Mouse (Mus musculus): ENCODE results near the gene Slc24a3.

Gene Slc24a3

GRCm38 (mm10) chr2:145291473-145291872, 123.9 kb downstream of the Slc24a3 start:
- DNase-seq, result no peak

DNA sequence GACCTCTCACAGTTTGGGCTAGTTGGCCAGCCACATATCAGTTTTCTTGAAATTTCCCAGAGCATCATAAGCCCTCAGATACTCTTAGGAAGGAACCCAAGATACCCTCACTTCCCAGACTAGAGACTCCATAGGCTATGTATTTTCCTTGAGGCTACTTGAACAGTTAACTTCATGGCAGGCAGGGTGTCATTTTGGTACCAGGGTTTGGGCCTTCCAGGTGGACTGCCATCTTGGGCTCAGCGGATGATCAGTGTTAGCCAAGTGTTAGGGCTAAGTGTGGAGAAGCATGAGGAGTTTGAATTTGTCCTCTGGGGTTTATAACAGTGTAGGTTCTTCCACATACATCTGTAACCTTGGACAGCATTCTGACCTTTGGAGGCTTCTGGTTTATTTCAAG, 124.6 kb downstream of the Slc24a3 start:
- no peak for DNase-seq

DNA sequence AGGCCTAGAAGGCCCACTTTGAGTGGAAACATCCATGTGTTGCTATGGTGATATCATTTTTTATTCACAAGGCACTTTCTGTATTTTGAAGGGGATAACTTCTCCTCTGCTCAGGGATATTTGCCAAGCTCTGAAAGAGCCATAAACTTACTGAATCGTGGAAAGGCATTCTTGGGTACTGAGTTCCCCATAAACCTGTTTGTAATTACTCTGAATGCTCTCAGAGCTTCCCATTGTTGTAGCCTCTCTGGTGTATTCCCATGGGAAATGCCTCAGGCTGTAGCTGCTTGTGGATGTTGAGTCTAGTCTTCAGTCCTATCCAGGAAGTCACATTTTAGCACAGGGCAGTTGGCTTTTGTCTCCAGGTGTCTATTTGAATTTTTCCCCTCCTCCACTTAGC, 125.3 kb downstream of the Slc24a3 start:
- no peak for DNase-seq

DNA sequence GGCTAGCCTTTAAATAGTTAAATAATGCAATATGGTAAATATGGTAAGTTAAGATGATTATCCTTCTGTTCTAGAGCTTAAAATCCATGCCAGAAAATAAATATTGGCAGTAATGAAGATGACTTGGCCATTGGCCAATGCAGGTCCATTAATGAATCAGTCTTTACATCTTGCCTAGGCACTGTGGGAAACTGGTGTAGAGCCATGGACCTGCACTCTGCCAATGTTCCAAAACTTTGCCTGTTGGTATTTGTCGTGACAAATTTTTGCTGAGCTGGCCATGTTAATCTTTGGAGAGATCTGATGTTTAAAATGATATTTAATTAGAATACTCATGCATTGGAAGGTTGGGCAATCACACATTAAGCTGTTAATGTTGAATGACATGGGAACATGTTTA, 129.4 kb downstream of the Slc24a3 start:
- no peak for DNase-seq

- DNase-seq, result peak; percentile 38
Observed at GRCm38 (mm10) chr2:145299914-145300699, 132.6 kb downstream of the Slc24a3 start.

- DNase-seq, result no peak
Observed at GRCm38 (mm10) chr2:145307231-145307883, 139.8 kb downstream of the Slc24a3 start.

- no peak for DNase-seq
Observed at GRCm38 (mm10) chr2:145318916-145319315, 151.4 kb downstream of the Slc24a3 start.

DNA sequence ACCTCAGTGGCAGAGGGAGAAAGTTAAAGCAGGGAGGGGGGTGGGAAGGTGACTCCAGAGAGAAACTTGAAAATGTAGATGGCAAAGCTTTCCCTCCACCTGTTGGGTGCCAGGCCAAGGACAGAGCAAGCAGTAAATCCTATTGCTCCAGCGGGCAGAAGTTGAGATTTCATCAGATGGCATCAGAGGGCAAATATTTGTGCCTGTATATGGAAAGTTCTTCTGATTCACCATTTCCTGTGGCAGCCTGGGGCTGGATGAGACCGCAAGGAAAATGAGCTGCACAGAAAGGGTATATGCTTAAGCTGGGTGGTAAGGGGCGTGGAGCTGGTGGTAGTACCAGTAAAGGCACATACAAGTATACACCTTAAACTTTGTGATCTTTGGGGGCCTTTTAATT, 153.7 kb downstream of the Slc24a3 start:
- no peak for DNase-seq

- no peak for DNase-seq
Observed at GRCm38 (mm10) chr2:145321755-145322154, 154.2 kb downstream of the Slc24a3 start.

DNA sequence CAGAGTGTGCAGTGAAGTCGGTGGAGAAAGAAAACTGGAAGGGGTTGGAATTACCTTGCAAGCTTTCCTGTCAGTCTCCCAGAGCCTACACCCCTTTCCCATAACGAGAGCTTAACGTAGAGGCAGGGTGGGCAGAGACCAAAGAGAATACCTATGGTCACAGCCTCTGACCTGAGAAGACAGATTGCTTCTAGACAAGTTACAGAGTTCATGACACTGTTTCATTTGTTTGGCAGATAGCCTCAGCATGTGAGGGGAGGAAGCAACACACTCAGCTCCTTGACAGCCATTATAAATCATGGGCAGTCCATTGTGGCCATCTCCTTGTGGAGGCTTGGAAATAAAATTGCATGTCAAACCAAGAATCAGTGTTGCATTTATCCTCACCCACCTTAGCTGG, 156.9 kb downstream of the Slc24a3 start:
- DNase-seq, result no peak

GRCm38 (mm10) chr2:145325852-145326251, 158.3 kb downstream of the Slc24a3 start:
- peak; percentile 37 for DNase-seq

- DNase-seq, result no peak
Observed at GRCm38 (mm10) chr2:145326544-145326943, 159.0 kb downstream of the Slc24a3 start.

DNA sequence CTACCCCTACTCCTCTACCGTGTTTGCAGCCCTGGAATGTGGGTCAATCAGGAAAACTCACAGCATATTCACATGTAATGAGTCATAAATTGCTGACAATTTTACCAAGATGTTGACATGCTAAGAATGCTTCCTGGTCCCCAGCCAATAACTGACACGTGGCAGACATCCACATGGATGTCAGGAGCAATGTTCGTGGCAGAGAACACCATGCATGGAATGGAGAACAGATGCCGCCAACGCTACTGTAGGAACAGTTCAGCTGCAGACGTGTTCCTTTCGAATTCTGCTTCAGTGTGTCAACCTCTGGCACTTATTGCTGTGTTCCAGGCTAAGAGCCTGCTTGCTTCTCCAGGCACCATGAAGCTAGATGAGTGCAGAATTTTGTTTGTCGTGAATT, 162.2 kb downstream of the Slc24a3 start:
- DNase-seq, result no peak

DNA sequence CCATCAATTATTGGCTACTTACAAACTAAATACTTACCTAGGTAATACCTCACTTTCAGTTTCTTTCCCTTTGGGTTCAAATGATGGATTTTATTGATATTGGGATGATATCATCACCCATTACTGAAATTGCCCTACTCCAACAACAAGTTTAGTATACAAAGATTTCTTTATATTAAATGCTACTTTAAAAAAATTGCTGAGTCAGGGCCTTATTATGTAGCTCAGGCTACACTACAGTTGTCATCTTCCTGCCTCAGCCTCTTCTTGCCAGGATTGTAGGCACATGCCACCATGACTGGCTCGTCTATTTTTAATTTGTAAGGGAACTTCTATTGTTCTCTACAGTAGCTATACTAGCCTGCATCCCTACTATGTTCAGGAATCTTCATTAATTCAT, 164.0 kb downstream of the Slc24a3 start:
- no peak for DNase-seq

- no peak for DNase-seq
Observed at GRCm38 (mm10) chr2:145333466-145333865, 165.9 kb downstream of the Slc24a3 start.

DNA sequence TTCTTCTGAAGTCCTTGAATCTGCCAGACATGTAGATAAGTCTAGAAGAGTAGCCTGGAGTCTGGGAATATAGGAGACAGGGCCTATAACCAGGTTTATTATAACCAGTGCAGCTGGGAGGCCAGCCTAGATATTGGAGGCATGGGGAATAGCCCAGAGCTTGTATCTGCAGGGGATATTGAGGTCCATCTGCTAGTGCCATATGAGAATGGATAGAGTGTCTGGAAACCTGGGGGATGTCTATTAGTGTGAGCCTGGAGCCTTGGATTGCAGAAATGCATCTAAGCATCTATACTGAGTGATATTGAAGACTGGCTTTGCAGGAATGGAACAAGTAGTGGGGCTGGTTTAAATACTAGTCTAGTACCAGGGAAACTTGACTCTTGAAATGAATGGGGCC, 168.9 kb downstream of the Slc24a3 start:
- DNase-seq, result peak; percentile 71

DNA sequence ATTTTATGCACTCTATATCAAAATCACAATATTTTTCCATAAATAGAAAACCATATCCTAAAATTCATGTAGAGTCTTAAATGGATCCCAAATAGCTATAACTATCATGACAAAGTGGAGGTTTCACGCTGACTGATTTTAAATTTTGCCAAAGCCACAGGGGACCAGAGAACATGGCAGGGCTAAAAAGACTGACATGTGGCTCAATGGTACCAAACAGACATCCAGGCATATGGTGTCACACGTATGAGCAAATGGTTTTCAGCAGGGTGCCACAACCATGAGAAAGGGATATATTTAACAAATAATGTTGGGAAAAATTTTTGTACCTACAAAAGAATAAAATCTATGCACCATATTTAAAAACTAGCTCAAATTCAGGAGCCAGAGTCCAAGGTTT, 173.3 kb downstream of the Slc24a3 start:
- DNase-seq, result peak; percentile 85

GRCm38 (mm10) chr2:145342956-145343355, 175.4 kb downstream of the Slc24a3 start:
- DNase-seq, result no peak

DNA sequence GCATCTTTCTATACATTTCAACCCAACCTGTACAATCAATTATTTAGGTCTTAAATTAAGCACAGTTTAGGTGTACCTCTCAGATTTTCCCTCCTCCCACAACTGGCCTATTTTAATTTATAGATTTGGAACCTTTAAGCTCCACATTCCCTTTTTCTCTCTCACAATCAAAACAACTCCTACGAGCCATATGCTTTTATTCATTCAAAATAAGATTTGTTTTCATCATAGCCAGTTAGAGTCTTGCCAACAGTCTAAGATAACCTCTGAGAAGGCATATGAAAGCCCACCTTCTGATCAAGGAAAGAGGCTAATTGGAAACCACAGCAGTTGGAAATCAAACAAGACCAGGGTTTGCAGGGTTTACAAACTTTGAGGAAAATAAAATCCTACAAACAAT, 177.0 kb downstream of the Slc24a3 start:
- DNase-seq, result no peak

GRCm38 (mm10) chr2:145353801-145354200, 186.2 kb downstream of the Slc24a3 start:
- no peak for DNase-seq

GRCm38 (mm10) chr2:145358236-145358942, 190.8 kb downstream of the Slc24a3 start:
- DNase-seq, result peak; percentile 86

- DNase-seq, result peak; percentile 49
Observed at GRCm38 (mm10) chr2:145363604-145364003, 196.1 kb downstream of the Slc24a3 start.

DNA sequence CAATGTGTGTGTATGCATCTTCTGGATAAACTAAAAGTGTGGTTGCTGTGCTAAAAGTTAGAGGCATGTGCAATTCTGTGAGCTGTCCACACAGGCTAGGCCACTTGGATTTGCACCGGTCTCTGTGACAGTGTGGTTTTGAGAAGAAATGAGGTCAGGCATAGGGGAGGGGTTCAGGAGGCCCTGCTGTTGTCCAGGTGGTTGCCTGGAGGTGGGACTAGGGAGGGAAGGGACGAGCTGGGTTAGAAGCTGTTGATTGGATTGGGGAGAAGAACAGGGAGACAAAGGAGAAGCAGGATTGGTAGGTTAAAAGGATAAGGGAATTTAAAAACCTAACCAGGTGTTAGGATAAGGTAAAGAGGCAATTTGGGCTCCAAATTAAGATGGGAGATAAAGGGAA, 201.1 kb downstream of the Slc24a3 start:
- peak; percentile 79 for DNase-seq

GRCm38 (mm10) chr2:145370795-145371194, 203.2 kb downstream of the Slc24a3 start:
- DNase-seq, result no peak

Measured in cerebellum, adult 9-10 months (tissue).